Mouse (Mus musculus): Measurements from ENCODE around the gene Nbea. TPM values are rescaled to one million over a fixed set of nuclear protein-coding genes. Genes with fewer than 3 reads are reported as not detected.
A peak's percentile ranks its signal among the peaks of the same experiment; 100 is the strongest.
"Not testable (repeated sequence)": the region's sequence is repeated elsewhere in the genome, so short reads cannot be mapped to it uniquely, and the experiment has no call there.

Nbea gene
- polyA plus RNA-seq, 1 experiment from 2014 or later: 39.4 TPM

GRCm38 (mm10) chr3:55646437-55646836 lies 537.1 kb downstream of the Nbea start:
- Histone ChIP-seq H3K27me3 (no peaks in the 10 kb centered on the region), H3K9me3 (no peaks in the 10 kb centered on the region), H3K4me3 (no peak overlapping the region), H3K9ac (replicated peaks) (no peak overlapping the region), H3K27ac (replicated peaks) (no peak overlapping the region), H3K4me1 (peaks cover 9% of the 10 kb centered on the region), H3K36me3 (peaks cover 35% of the 10 kb centered on the region), H3K4me2 (replicated peaks) (no peak overlapping the region)
- no peak for ATAC-seq (ENCODE audit: low FRiP score, low read depth)
- WGBS: 95% methylated on average over 3 of the region's 3 CpGs

DNA sequence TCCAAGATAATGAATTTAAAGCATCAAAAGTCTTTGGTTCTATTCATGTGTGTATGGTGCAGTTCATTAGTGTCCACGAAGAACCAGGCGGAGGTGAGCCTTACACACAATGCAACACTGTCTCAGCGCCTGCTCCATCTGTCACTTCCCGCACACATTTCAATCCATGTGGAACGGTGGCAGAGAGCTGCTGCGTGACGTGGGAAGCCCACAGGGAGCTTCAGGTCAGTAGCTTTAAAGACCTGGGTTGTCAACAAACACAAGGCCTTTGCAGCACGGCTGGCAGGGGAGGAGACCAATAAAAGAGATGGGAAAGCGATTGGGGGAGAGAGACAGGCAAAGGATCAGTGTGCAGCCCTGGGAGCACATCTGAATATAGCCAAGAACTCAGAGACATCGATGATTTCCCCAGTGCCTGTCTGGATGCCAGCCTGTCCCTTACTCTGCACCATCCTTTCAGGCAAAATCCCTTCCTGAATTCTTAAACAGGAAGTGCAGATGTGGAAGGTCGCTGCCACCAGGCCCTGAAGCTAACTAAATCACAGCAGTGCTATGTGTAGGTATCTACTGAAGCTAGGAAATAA lies 539.4 kb downstream of the Nbea start:
- H3K4me3 ChIP-seq: no peak overlapping the region

DNA sequence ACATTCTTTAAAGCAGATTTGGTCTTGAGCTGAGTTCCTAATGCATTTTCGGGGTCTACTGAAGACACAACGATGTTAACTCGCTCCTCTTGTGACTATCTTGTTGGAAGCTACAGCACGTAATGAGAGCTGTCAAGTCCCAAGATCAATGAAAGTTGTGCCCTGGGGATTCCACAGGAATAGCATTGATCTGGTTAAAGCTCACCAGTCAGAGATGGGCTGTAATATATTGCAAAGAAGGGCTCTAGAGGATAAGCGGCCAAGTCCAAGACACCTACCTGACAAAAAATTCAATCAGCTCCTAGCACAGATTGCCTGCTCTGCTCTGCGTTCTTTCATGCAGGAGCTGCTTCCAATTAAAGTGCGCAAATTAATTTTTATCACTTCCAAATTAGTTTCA lies 545.8 kb downstream of the Nbea start:
- ATAC-seq (ENCODE audit: low FRiP score, low read depth): no peak
- H3K4me3 ChIP-seq: no peak overlapping the region
- no peaks in the 10 kb centered on the region; the same call in 1 of the 2 replicates for H3K4me1 ChIP-seq
- H3K27ac ChIP-seq (replicated peaks): peak overlapping the region; percentile 52; the same call in 1 of the 2 replicates
- 80% methylated on average over 7 of the region's 7 CpGs for WGBS
- H3K9ac ChIP-seq (replicated peaks): no peak overlapping the region
- no peaks in the 10 kb centered on the region for H3K9me3 ChIP-seq
- H3K27me3 ChIP-seq: no peaks in the 10 kb centered on the region
- H3K4me2 ChIP-seq (replicated peaks): no peak overlapping the region
- H3K36me3 ChIP-seq: peaks cover 14% of the 10 kb centered on the region

More for the DNA sequence above, 539.4 kb downstream of the Nbea start:
- Histone ChIP-seq H3K4me2 (replicated peaks) (no peak overlapping the region), H3K9me3 (no peaks in the 10 kb centered on the region), H3K27ac (replicated peaks) (peak overlapping the region; percentile 63), H3K27me3 (no peaks in the 10 kb centered on the region), H3K4me1 (peaks cover 9% of the 10 kb centered on the region), H3K9ac (replicated peaks) (no peak overlapping the region), H3K36me3 (peaks cover 39% of the 10 kb centered on the region)
- 55% methylated on average over 11 of the region's 11 CpGs for WGBS
- peak; percentile 63 for ATAC-seq (ENCODE audit: low FRiP score, low read depth)

DNA sequence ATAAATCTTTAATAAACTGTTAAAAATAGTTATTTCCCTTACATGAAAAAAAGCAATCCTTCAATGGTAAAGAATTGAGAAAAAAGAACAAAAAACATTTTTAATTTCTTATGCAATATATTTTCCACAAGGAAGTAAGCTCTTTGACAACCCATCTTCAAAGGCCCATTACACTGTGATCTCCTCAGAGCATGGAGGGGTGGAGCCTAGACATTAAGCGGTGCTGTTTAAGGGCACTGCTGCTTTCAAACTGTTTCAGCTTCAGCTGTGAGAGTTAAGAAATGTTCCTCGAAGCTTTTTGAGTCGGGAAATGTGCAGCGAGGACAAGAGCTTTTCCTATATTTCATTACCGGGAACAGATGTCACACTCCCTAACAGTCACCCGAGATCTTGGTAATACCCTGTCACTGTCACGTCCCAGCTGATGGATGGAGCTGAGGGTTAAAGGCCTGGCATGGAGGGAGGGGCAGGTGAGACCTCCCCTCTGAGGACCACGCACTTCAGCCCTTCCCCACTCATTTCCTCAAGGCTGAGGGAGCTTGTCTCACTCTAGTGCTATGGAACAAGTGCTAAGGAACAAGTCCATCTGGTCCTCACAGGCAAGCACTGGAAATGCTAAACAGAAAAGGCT lies 547.8 kb downstream of the Nbea start:
- H3K4me2 ChIP-seq (replicated peaks): no peak overlapping the region
- H3K36me3 ChIP-seq: peaks cover 8% of the 10 kb centered on the region
- H3K9me3 ChIP-seq: no peaks in the 10 kb centered on the region
- H3K4me1 ChIP-seq: no peaks in the 10 kb centered on the region; the same call in 1 of the 2 replicates
- no peaks in the 10 kb centered on the region for H3K27me3 ChIP-seq
- WGBS: 75% methylated on average over 8 of the region's 8 CpGs
- no peak overlapping the region for H3K27ac ChIP-seq (replicated peaks)
- ATAC-seq (ENCODE audit: low FRiP score, low read depth): no peak
- no peak overlapping the region for H3K4me3 ChIP-seq
- H3K9ac ChIP-seq (replicated peaks): no peak overlapping the region

DNA sequence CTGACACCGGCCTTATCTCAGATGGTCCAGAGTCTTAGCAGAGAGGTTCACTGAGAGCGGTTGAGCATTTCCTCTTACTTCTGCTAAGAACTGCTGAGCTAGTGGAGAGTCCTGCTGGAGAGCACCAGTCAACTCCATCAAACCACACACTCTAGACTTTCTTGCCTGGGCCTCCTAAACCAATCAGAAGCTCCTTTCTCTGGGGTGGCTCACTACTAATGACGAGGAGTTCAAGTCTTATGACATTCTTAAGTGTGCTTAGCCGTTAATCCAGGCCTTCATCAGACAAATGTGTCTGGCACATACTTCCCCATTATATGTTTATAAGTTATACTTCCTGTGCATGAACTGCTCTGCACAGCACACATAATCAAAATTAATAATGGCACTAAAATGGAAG lies 556.4 kb downstream of the Nbea start:
- Histone ChIP-seq H3K4me2 (replicated peaks) (no peak overlapping the region), H3K4me1 (no peaks in the 10 kb centered on the region), H3K27ac (replicated peaks) (no peak overlapping the region), H3K9ac (replicated peaks) (no peak overlapping the region), H3K9me3 (no peaks in the 10 kb centered on the region), H3K27me3 (no peaks in the 10 kb centered on the region), H3K4me3 (no peak overlapping the region), H3K36me3 (peaks cover 42% of the 10 kb centered on the region)
- 93% methylated on average over 4 of the region's 4 CpGs for WGBS
- ATAC-seq (ENCODE audit: low FRiP score, low read depth): no peak

DNA sequence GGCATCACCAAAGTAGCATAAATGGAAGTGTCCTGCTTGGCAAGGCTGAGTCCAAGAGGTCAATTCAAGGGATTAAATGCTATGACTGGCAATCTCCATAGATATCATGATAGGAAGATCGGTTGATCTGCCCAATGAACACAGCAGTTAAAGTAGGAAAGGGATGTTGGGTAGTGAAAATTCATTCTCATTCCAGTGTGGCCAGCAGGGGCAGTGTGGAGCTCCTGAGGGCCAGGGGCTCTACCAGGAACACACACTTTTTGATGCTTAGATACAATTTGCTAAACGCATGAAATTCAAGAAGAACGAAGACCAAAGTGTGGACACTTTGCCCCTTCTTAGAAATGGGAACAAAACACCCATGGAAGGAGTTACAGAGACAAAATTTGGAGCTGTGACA lies 561.5 kb downstream of the Nbea start:
- not testable (repeated sequence) for ATAC-seq (ENCODE audit: low FRiP score, low read depth)
- WGBS: 93% methylated on average over 3 of the region's 3 CpGs

GRCm38 (mm10) chr3:55618396-55618795 lies 565.1 kb downstream of the Nbea start:
- H3K9ac ChIP-seq (replicated peaks): no peak overlapping the region
- no peak overlapping the region for H3K4me2 ChIP-seq (replicated peaks)
- WGBS: 94% methylated on average over 3 of the region's 3 CpGs
- H3K27ac ChIP-seq (replicated peaks): no peak overlapping the region
- no peaks in the 10 kb centered on the region for H3K36me3 ChIP-seq
- no peaks in the 10 kb centered on the region for H3K9me3 ChIP-seq
- H3K27me3 ChIP-seq: no peaks in the 10 kb centered on the region
- no peak for ATAC-seq (ENCODE audit: low FRiP score, low read depth)
- H3K4me1 ChIP-seq: no peaks in the 10 kb centered on the region
- H3K4me3 ChIP-seq: no peak overlapping the region

More for the DNA sequence above, 561.5 kb downstream of the Nbea start:
- not testable (repeated sequence) for H3K9ac ChIP-seq (replicated peaks); H3K4me1 ChIP-seq; H3K4me2 ChIP-seq (replicated peaks); H3K9me3 ChIP-seq; H3K27ac ChIP-seq (replicated peaks); H3K4me3 ChIP-seq; H3K27me3 ChIP-seq; H3K36me3 ChIP-seq

- ATAC-seq (ENCODE audit: low FRiP score, low read depth): no peak
- Histone ChIP-seq H3K4me2 (replicated peaks) (no peak overlapping the region), H3K9ac (replicated peaks) (no peak overlapping the region), H3K4me1 (no peaks in the 10 kb centered on the region), H3K4me3 (no peak overlapping the region), H3K27me3 (no peaks in the 10 kb centered on the region), H3K9me3 (no peaks in the 10 kb centered on the region), H3K27ac (replicated peaks) (no peak overlapping the region), H3K36me3 (no peaks in the 10 kb centered on the region)
- WGBS: 61% methylated on average over 5 of the region's 5 CpGs
These were observed 570.9 kb downstream of the Nbea start for GRCm38 (mm10) chr3:55612459-55613115.

DNA sequence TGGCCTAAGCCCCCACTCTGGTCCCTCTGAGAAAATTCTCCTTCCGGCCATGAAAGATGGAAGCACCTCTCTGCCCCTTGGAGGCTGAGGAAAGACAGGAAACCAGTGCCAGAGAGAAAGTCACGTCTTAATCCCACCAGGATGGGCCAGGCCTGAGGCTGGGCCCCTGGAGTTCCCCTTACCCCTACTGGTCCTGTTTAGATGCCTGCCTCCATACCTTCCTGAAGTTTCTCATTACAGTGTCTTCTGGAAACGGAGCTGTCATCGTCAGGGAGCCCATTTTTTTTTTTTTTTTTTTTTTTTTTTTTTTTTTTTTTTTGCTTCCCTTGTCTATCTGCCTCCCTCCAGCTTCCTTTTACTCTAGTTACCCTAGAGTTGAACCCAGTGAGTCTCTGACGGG lies 571.5 kb downstream of the Nbea start:
- no peaks in the 10 kb centered on the region for H3K9me3 ChIP-seq
- H3K4me2 ChIP-seq (replicated peaks): no peak overlapping the region
- 73% methylated on average over 5 of the region's 5 CpGs for WGBS
- H3K27ac ChIP-seq (replicated peaks): no peak overlapping the region
- H3K4me3 ChIP-seq: no peak overlapping the region
- no peak for ATAC-seq (ENCODE audit: low FRiP score, low read depth)
- no peaks in the 10 kb centered on the region for H3K27me3 ChIP-seq
- H3K4me1 ChIP-seq: no peaks in the 10 kb centered on the region
- no peak overlapping the region for H3K9ac ChIP-seq (replicated peaks)
- no peaks in the 10 kb centered on the region for H3K36me3 ChIP-seq

DNA sequence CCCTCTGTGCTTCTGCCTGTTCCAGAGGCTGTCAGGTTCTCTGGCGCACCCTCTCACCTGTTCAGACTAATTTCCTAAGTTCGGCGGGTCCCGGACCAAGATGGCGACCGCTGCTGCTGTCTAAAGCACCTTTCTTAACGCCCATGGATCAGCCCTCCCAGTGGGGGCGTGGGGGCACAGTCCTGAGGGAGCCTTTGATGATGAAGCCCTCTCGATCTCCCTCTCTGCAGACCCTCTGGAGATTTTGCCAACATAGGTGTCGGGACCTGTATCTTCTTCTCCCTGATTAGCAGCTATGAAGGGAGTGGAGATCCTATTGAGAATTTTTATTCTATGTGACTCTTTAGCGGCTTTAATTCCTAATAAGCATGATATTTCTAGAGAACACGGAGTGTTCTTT lies 573.3 kb downstream of the Nbea start:
- H3K9ac ChIP-seq (replicated peaks): no peak overlapping the region
- no peak for ATAC-seq (ENCODE audit: low FRiP score, low read depth)
- no peak overlapping the region for H3K4me3 ChIP-seq
- H3K4me1 ChIP-seq: no peaks in the 10 kb centered on the region
- H3K27me3 ChIP-seq: no peaks in the 10 kb centered on the region
- H3K4me2 ChIP-seq (replicated peaks): no peak overlapping the region
- no peaks in the 10 kb centered on the region for H3K9me3 ChIP-seq
- no peaks in the 10 kb centered on the region for H3K36me3 ChIP-seq
- no peak overlapping the region for H3K27ac ChIP-seq (replicated peaks)
- whole genome bisulfite sequencing: 91% methylated on average over 12 of the region's 12 CpGs

DNA sequence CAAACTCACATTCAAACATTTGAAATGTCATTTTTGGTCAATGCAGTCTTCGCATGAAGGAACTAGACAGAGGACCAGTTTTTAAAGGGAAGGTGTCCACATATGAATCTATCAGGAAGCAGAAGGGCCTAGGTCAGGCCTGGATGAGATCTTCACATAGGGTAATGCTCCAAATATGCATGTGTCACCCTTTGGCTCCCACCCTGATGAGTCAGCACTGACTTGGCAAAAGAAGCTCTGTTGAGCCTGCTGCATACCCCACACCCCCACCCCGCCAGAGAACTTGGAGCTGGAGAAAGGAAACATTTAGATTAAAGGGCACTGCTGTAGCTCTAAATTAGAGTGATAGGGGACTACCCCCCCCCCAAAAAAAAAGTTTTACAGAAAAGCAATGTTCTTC lies 583.2 kb downstream of the Nbea start:
- no peak overlapping the region for H3K4me3 ChIP-seq
- no peak for ATAC-seq (ENCODE audit: low FRiP score, low read depth)
- WGBS: 79% methylated on average over 2 of the region's 2 CpGs

GRCm38 (mm10) chr3:55599366-55600085 lies 584.0 kb downstream of the Nbea start:
- Histone ChIP-seq H3K9me3 (no peaks in the 10 kb centered on the region), H3K4me2 (replicated peaks) (no peak overlapping the region), H3K27ac (replicated peaks) (no peak overlapping the region), H3K9ac (replicated peaks) (no peak overlapping the region), H3K4me1 (no peaks in the 10 kb centered on the region), H3K36me3 (no peaks in the 10 kb centered on the region), H3K27me3 (no peaks in the 10 kb centered on the region), H3K4me3 (no peak overlapping the region)
- ATAC-seq (ENCODE audit: low FRiP score, low read depth): no peak
- WGBS: 78% methylated on average over 17 of the region's 17 CpGs

More for the DNA sequence above, 583.2 kb downstream of the Nbea start:
- no peaks in the 10 kb centered on the region for H3K9me3 ChIP-seq
- no peaks in the 10 kb centered on the region for H3K4me1 ChIP-seq
- no peak overlapping the region for H3K27ac ChIP-seq (replicated peaks)
- H3K36me3 ChIP-seq: no peaks in the 10 kb centered on the region
- no peaks in the 10 kb centered on the region for H3K27me3 ChIP-seq
- H3K4me2 ChIP-seq (replicated peaks): no peak overlapping the region
- H3K9ac ChIP-seq (replicated peaks): no peak overlapping the region

Data from midbrain, embryonic 12.5 days (tissue).